Mouse (Mus musculus): ENCODE data around the gene Fstl1. TPM values are rescaled to one million over a fixed set of nuclear protein-coding genes. Genes with fewer than 3 reads are reported as not detected.

Fstl1 gene
- total and polyA plus RNA-seq, 3 experiments: 0.08 to 0.35 TPM; not detected in 1

DNA sequence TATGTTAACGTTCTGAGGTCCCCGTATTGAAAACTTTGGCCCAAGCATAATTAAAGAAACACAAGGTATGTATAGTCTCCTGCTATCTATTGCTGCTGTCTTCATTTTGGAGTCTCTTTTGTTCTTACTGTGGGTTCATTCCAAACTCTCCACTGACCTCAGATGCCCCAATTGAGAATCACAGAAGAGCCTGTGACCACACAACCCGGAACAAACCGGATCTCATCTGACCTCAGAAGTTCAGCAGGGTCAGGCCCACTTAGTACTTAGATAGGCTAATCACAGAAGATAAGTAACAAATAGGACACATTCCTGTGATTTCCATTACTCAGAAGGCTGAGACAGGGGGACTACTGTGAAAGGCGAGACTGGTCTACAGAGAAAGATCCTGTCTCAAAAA is 77.9 kb downstream of the Fstl1 start:
- TF ChIP-seq CHD2 (IDR thresholded peaks at IDR 0.05; ENCODE audit: low read length): no peak
- no peak for TF ChIP-seq ZMIZ1 (IDR thresholded peaks at IDR 0.05; ENCODE audit: low read depth, low read length)
- TF ChIP-seq EP300 (IDR thresholded peaks at IDR 0.05; ENCODE audit: low read depth in 1 of 2, low read length in 2 of 2): no peak
- no peak for TF ChIP-seq KAT2A (conservative IDR thresholded peaks at IDR 0.05; ENCODE audit: low read depth, low read length)
- TF ChIP-seq CHD1 (IDR thresholded peaks at IDR 0.05; ENCODE audit: low read depth, low read length): no peak
- TF ChIP-seq MYC (IDR thresholded peaks at IDR 0.05; ENCODE audit: low read depth, low read length): no peak
- no peak for TF ChIP-seq ZC3H11A (IDR thresholded peaks at IDR 0.05; ENCODE audit: low read depth, low read length)
- no peak for TF ChIP-seq RCOR1 (IDR thresholded peaks at IDR 0.05; ENCODE audit: low read depth, low read length)
- TF ChIP-seq ZNF384 (IDR thresholded peaks at IDR 0.05; ENCODE audit: low read depth, low read length): no peak
- TF ChIP-seq NRF1 (IDR thresholded peaks at IDR 0.05; ENCODE audit: insufficient read depth, low read depth, low read length, poor library complexity, severe bottlenecking): no peak
- Histone ChIP-seq H3K36me3 (ENCODE audit: control insufficient read depth in 1 of 2, insufficient read depth in 2 of 2, low read length in 2 of 2) (no peaks in the 10 kb centered on the region), H3K4me1 (ENCODE audit: control insufficient read depth in 1 of 2, insufficient read depth in 2 of 2, low read length in 2 of 2) (no peaks in the 10 kb centered on the region), H3K27me3 (ENCODE audit: control insufficient read depth in 1 of 2, insufficient read depth in 2 of 2, low read length in 2 of 2) (peaks cover 2 to 4% of the 10 kb centered on the region in 2 experiments), H3K79me2 (ENCODE audit: control insufficient read depth, insufficient read depth, low read length, poor library complexity) (no peaks in the 10 kb centered on the region), H3K4me3 (ENCODE audit: control insufficient read depth in 1 of 2, insufficient read depth in 1 of 2, low read depth in 2 of 2, low read length in 2 of 2) (no peak overlapping the region), H3K9me3 (replicated peaks; ENCODE audit: insufficient read depth, low read length) (no peaks in the 10 kb centered on the region), H3K9ac (ENCODE audit: control insufficient read depth, low read depth, low read length, poor library complexity, severe bottlenecking) (no peak overlapping the region), H3K27ac (ENCODE audit: control insufficient read depth, low read depth, low read length) (no peak overlapping the region)
- DNase-seq (ENCODE audit: low read depth, low spot score): no peak

GRCm38 (mm10) chr16:37855583-37855982 is 78.9 kb downstream of the Fstl1 start:
- Histone ChIP-seq H3K36me3 (ENCODE audit: control insufficient read depth in 1 of 2, insufficient read depth in 2 of 2, low read length in 2 of 2) (no peaks in the 10 kb centered on the region), H3K27ac (ENCODE audit: control insufficient read depth, low read depth, low read length) (no peak overlapping the region), H3K79me2 (ENCODE audit: control insufficient read depth, insufficient read depth, low read length, poor library complexity) (no peaks in the 10 kb centered on the region), H3K27me3 (ENCODE audit: control insufficient read depth in 1 of 2, insufficient read depth in 2 of 2, low read length in 2 of 2) (peaks cover 2% of the 10 kb centered on the region in 2 experiments), H3K4me3 (ENCODE audit: control insufficient read depth in 1 of 2, insufficient read depth in 1 of 2, low read depth in 2 of 2, low read length in 2 of 2) (no peak overlapping the region), H3K4me1 (ENCODE audit: control insufficient read depth in 1 of 2, insufficient read depth in 2 of 2, low read length in 2 of 2) (no peaks in the 10 kb centered on the region), H3K9me3 (replicated peaks; ENCODE audit: insufficient read depth, low read length) (no peaks in the 10 kb centered on the region), H3K9ac (ENCODE audit: control insufficient read depth, low read depth, low read length, poor library complexity, severe bottlenecking) (no peak overlapping the region)
- TF ChIP-seq BHLHE40 (IDR thresholded peaks at IDR 0.05; ENCODE audit: borderline replicate concordance, low read depth, low read length) (no peak), MEF2A (IDR thresholded peaks at IDR 0.05; ENCODE audit: extremely low read depth, insufficient replicate concordance, low read depth, low read length, poor library complexity, severe bottlenecking) (no peak), USF2 (IDR thresholded peaks at IDR 0.05; ENCODE audit: borderline replicate concordance in 1 of 2, insufficient read depth in 1 of 2, low read depth in 1 of 2, low read length in 2 of 2) (no peak)
- no peak for DNase-seq (ENCODE audit: low read depth, low spot score)

DNA sequence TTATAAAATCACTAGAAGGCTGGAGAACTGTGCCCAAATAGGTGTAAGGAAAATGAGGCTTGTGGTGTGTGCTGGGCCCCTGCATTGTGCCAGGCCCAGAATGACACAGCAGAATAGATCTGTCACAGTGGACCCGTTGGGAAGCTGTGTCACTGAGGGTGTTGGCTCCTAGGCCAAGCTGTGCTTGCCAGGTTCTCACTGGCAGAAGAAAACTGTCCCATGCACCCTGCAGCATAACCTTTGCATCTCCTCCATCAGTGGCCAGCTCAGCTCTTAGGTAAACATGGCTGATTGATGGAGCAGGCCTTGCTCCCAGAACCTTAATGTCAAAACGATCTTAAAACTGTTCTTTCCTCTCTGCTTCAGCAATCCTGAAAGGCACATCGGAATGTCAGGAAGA is 79.7 kb downstream of the Fstl1 start:
- Histone ChIP-seq H3K27ac (ENCODE audit: control insufficient read depth, low read depth, low read length) (no peak overlapping the region), H3K27me3 (ENCODE audit: control insufficient read depth in 1 of 2, insufficient read depth in 2 of 2, low read length in 2 of 2) (peaks cover 2% of the 10 kb centered on the region in 2 experiments), H3K9ac (ENCODE audit: control insufficient read depth, low read depth, low read length, poor library complexity, severe bottlenecking) (no peak overlapping the region), H3K4me3 (ENCODE audit: control insufficient read depth in 1 of 2, insufficient read depth in 1 of 2, low read depth in 2 of 2, low read length in 2 of 2) (no peak overlapping the region), H3K4me1 (ENCODE audit: control insufficient read depth in 1 of 2, insufficient read depth in 2 of 2, low read length in 2 of 2) (no peaks in the 10 kb centered on the region), H3K9me3 (replicated peaks; ENCODE audit: insufficient read depth, low read length) (no peaks in the 10 kb centered on the region), H3K79me2 (ENCODE audit: control insufficient read depth, insufficient read depth, low read length, poor library complexity) (no peaks in the 10 kb centered on the region), H3K36me3 (ENCODE audit: control insufficient read depth in 1 of 2, insufficient read depth in 2 of 2, low read length in 2 of 2) (no peaks in the 10 kb centered on the region)
- TF ChIP-seq BHLHE40 (IDR thresholded peaks at IDR 0.05; ENCODE audit: borderline replicate concordance, low read depth, low read length) (no peak), E2F4 (IDR thresholded peaks at IDR 0.05; ENCODE audit: borderline replicate concordance, low read depth, low read length) (no peak), MAZ (IDR thresholded peaks at IDR 0.05; ENCODE audit: low read depth, low read length) (no peak), ELF1 (IDR thresholded peaks at IDR 0.05; ENCODE audit: low read depth, low read length) (no peak), HCFC1 (IDR thresholded peaks at IDR 0.05; ENCODE audit: low read depth, low read length) (no peak), USF1 (IDR thresholded peaks at IDR 0.05; ENCODE audit: low read depth, low read length) (no peak), SIN3A (IDR thresholded peaks at IDR 0.05; ENCODE audit: low read length) (no peak), MYC (IDR thresholded peaks at IDR 0.05; ENCODE audit: low read depth, low read length) (no peak), MAX (IDR thresholded peaks at IDR 0.05; ENCODE audit: low read length) (no peak), NRF1 (IDR thresholded peaks at IDR 0.05; ENCODE audit: insufficient read depth, low read depth, low read length, poor library complexity, severe bottlenecking) (no peak), CTCF (IDR thresholded peaks at IDR 0.05 in 2 of 3, conservative IDR thresholded peaks at IDR 0.05 in 1 of 3; ENCODE audit: control insufficient read depth in 1 of 3, insufficient read depth in 1 of 3, low read depth in 2 of 3, low read length in 3 of 3, poor library complexity in 1 of 3, severe bottlenecking in 1 of 3) (no peak), CHD2 (IDR thresholded peaks at IDR 0.05; ENCODE audit: low read length) (no peak), ZNF384 (IDR thresholded peaks at IDR 0.05; ENCODE audit: low read depth, low read length) (no peak), CHD1 (IDR thresholded peaks at IDR 0.05; ENCODE audit: low read depth, low read length) (no peak)
- DNase-seq (ENCODE audit: low read depth, low spot score): no peak

Data from MEL (cell line).